Mouse (Mus musculus) kidney, postnatal 10 days (tissue): ENCODE measurements around the gene Gm15140.
"Not testable (repeated sequence)": the region's sequence is repeated elsewhere in the genome, so short reads cannot be mapped to it uniquely, and the experiment has no call there.

Experiments used
- DNase-seq: peaks from one replicate; pipeline ENCODE4 v3.0.0; 2021; ENCODE audit warnings: mixed read lengths

Gm15140 gene

GRCm38 (mm10) chrX:154120585-154120984, at the start of gene Gm15140:
Gene Gm15140, minus strand, starts transcription at chrX:154120685.
- DNase-seq, result not testable (repeated sequence)
